Mouse (Mus musculus) lung, embryonic 15.5 days (tissue): ENCODE results near the gene Gba. TPM values are rescaled to one million over a fixed set of nuclear protein-coding genes. Genes with fewer than 3 reads are reported as not detected.
"Not testable (repeated sequence)": the region's sequence is repeated elsewhere in the genome, so short reads cannot be mapped to it uniquely, and the experiment has no call there.

ENCODE experiments used
- ATAC-seq: fragments of 200-750 bp; cut with Nextera tagmentation; 2 replicates; pipeline ENCODE4 v1.8.0; 2017; ENCODE audit warnings: moderate number of reproducible peaks, borderline replicate concordance; ENCODE audit not compliant: low FRiP score, low TSS enrichment; ENCODE audit errors: extremely low read depth
- H3K27ac ChIP-seq: fragments of 300-500 bp; sonication (generic); 2 replicates; pipeline ENCODE4 v1.5.1; 2015; ENCODE audit warnings: moderate library complexity, mild to moderate bottlenecking, inconsistent platforms
- H3K27me3 ChIP-seq: fragments of 300-500 bp; sonication (generic); 2 replicates; pipeline ENCODE4 v1.6.1; 2015; ENCODE audit warnings: inconsistent platforms
- H3K36me3 ChIP-seq: fragments of 300-500 bp; sonication (generic); 2 replicates; pipeline ENCODE4 v1.6.1; 2015; ENCODE audit warnings: inconsistent platforms
- H3K4me1 ChIP-seq: fragments of 300-500 bp; sonication (generic); 2 replicates; pipeline ENCODE4 v1.6.1; 2015; ENCODE audit warnings: inconsistent platforms
- H3K4me2 ChIP-seq: fragments of 300-500 bp; sonication (generic); 2 replicates; pipeline ENCODE4 v1.6.1; 2015; ENCODE audit warnings: inconsistent platforms, mild to moderate bottlenecking, moderate library complexity
- H3K4me3 ChIP-seq: fragments of 300-500 bp; sonication (generic); 2 replicates; pipeline ENCODE4 v1.5.1; 2015; ENCODE audit warnings: mild to moderate bottlenecking, inconsistent platforms
- H3K9ac ChIP-seq: fragments of 300-500 bp; sonication (generic); 2 replicates; pipeline ENCODE4 v1.6.1; 2015; ENCODE audit warnings: inconsistent platforms
- H3K9me3 ChIP-seq: fragments of 300-500 bp; sonication (generic); 2 replicates; pipeline ENCODE4 v1.6.1; 2016; ENCODE audit warnings: inconsistent platforms
- WGBS: fragments of 180-500 bp; shearing (Covaris S2); methylation state at CpG from one replicate; pipeline ENCODE4 v1.1.7; 2015; 5-methylcytosine and 5-hydroxymethylcytosine counted together
- polyA plus RNA-seq: library from polyadenylated mRNA; unstranded; fragments of >200 nt; fragmentation: Nextera tagmentation; extraction: Ambion mirVana; gene quantifications from 2 replicates; pipeline ENCODE4 v1.2.1, GENCODE M21; 2015

Gba gene
- polyA plus RNA-seq, 1 experiment from 2014 or later, result 42.6 TPM

GRCm38 (mm10) chr3:89206079-89206478, 3.4 kb downstream of the Gba start:
- ATAC-seq, result no peak
- no peaks in the 10 kb centered on the region for H3K9me3 ChIP-seq
- peaks cover 48% of the 10 kb centered on the region for H3K36me3 ChIP-seq
- no peak overlapping the region for H3K27ac ChIP-seq
- H3K4me3 ChIP-seq, result no peak overlapping the region
- peaks cover 6% of the 10 kb centered on the region for H3K4me1 ChIP-seq
- no peaks in the 10 kb centered on the region for H3K27me3 ChIP-seq
- no peak overlapping the region for H3K4me2 ChIP-seq
- no peak overlapping the region for H3K9ac ChIP-seq
- WGBS, result 85% methylated on average over 7 of the region's 7 CpGs

GRCm38 (mm10) chr3:89206695-89207094, 4.0 kb downstream of the Gba start:
- peaks cover 48% of the 10 kb centered on the region for H3K36me3 ChIP-seq
- no peak overlapping the region for H3K4me3 ChIP-seq
- no peaks in the 10 kb centered on the region for H3K9me3 ChIP-seq
- H3K4me2 ChIP-seq, result no peak overlapping the region
- H3K27me3 ChIP-seq, result no peaks in the 10 kb centered on the region
- no peak overlapping the region for H3K9ac ChIP-seq
- H3K27ac ChIP-seq, result no peak overlapping the region
- ATAC-seq, result no peak
- peaks cover 6% of the 10 kb centered on the region for H3K4me1 ChIP-seq
- WGBS, result 76% methylated on average over 2 of the region's 2 CpGs

GRCm38 (mm10) chr3:89208075-89208657, 5.4 kb downstream of the Gba start:
- H3K4me1 ChIP-seq, result peaks cover 13% of the 10 kb centered on the region
- H3K9me3 ChIP-seq, result no peaks in the 10 kb centered on the region
- H3K9ac ChIP-seq, result no peak overlapping the region
- no peaks in the 10 kb centered on the region for H3K27me3 ChIP-seq
- no peak overlapping the region for H3K4me3 ChIP-seq
- no peak overlapping the region for H3K27ac ChIP-seq
- WGBS, result 87% methylated on average over 13 of the region's 13 CpGs
- no peak for ATAC-seq
- H3K4me2 ChIP-seq, result no peak overlapping the region
- peaks cover 48% of the 10 kb centered on the region for H3K36me3 ChIP-seq

- Histone ChIP-seq H3K9ac (no peak overlapping the region), H3K27ac (no peak overlapping the region), H3K36me3 (peaks cover 48% of the 10 kb centered on the region), H3K4me1 (peaks cover 11% of the 10 kb centered on the region), H3K9me3 (no peaks in the 10 kb centered on the region), H3K27me3 (no peaks in the 10 kb centered on the region), H3K4me2 (no peak overlapping the region), H3K4me3 (no peak overlapping the region)
- ATAC-seq, result no peak
- WGBS, result 79% methylated on average over 6 of the region's 6 CpGs
These were observed 6.0 kb downstream of the Gba start for GRCm38 (mm10) chr3:89208736-89209135.

- H3K4me2 ChIP-seq, result no peak overlapping the region
- no peak for ATAC-seq
- 93% methylated on average over 7 of the region's 7 CpGs for WGBS
- peaks cover 48% of the 10 kb centered on the region for H3K36me3 ChIP-seq
- H3K4me3 ChIP-seq, result no peak overlapping the region
- H3K27ac ChIP-seq, result no peak overlapping the region
- no peaks in the 10 kb centered on the region for H3K27me3 ChIP-seq
- no peaks in the 10 kb centered on the region for H3K9me3 ChIP-seq
- peaks cover 16% of the 10 kb centered on the region for H3K4me1 ChIP-seq
- H3K9ac ChIP-seq, result no peak overlapping the region
These were observed 7.0 kb downstream of the Gba start for GRCm38 (mm10) chr3:89209731-89210130.

GRCm38 (mm10) chr3:89210162-89210561, 7.4 kb downstream of the Gba start:
- Histone ChIP-seq H3K4me3 (no peak overlapping the region), H3K9me3 (no peaks in the 10 kb centered on the region), H3K9ac (no peak overlapping the region), H3K27me3 (no peaks in the 10 kb centered on the region), H3K4me2 (no peak overlapping the region), H3K27ac (no peak overlapping the region), H3K36me3 (peaks cover 48% of the 10 kb centered on the region), H3K4me1 (peaks cover 20% of the 10 kb centered on the region)
- 65% methylated on average over 13 of the region's 13 CpGs for WGBS
- ATAC-seq, result no peak

GRCm38 (mm10) chr3:89210731-89211130, 8.0 kb downstream of the Gba start:
- no peak overlapping the region for H3K4me3 ChIP-seq
- H3K27ac ChIP-seq, result no peak overlapping the region
- H3K4me1 ChIP-seq, result peaks cover 26% of the 10 kb centered on the region
- 56% methylated on average over 7 of the region's 7 CpGs for WGBS
- ATAC-seq, result no peak
- no peaks in the 10 kb centered on the region for H3K9me3 ChIP-seq
- no peak overlapping the region for H3K9ac ChIP-seq
- H3K36me3 ChIP-seq, result peaks cover 44% of the 10 kb centered on the region
- no peaks in the 10 kb centered on the region for H3K27me3 ChIP-seq
- H3K4me2 ChIP-seq, result no peak overlapping the region

GRCm38 (mm10) chr3:89213803-89214530, 11.2 kb downstream of the Gba start:
- peaks cover 13% of the 10 kb centered on the region for H3K36me3 ChIP-seq
- WGBS, result under 1% methylated on average over 69 of the region's 69 CpGs
- ATAC-seq, result peak; percentile 92
- peaks cover 46% of the 10 kb centered on the region for H3K4me1 ChIP-seq
- H3K27ac ChIP-seq, result peak overlapping the region; percentile 99
- H3K4me3 ChIP-seq, result peak overlapping the region; percentile 72
- no peaks in the 10 kb centered on the region for H3K9me3 ChIP-seq
- H3K4me2 ChIP-seq, result peak overlapping the region; percentile 89
- peak overlapping the region; percentile 71 for H3K9ac ChIP-seq
- no peaks in the 10 kb centered on the region for H3K27me3 ChIP-seq

GRCm38 (mm10) chr3:89214681-89215411, 12.1 kb downstream of the Gba start, which contains the start of gene Thbs3:
Thbs3 (plus strand) TSS chr3:89215180.
- Histone ChIP-seq H3K27me3 (no peaks in the 10 kb centered on the region), H3K4me1 (peaks cover 55% of the 10 kb centered on the region), H3K4me2 (peak within 1 kb of the TSS; percentile 89), H3K27ac (peak within 1 kb of the TSS; percentile 99), H3K9me3 (no peaks in the 10 kb centered on the region), H3K36me3 (0 out of 2 replicates have a peak, but pooled peaks cover 4% of the 10 kb centered on the region), H3K4me3 (peak within 1 kb of the TSS; percentile 72), H3K9ac (peak within 1 kb of the TSS; percentile 71)
- WGBS, result 0% methylated on average over 16 of the region's 19 CpGs
- ATAC-seq, result no peak

GRCm38 (mm10) chr3:89215853-89216252, 13.1 kb downstream of the Gba start:
- Histone ChIP-seq H3K4me3 (peak overlapping the region; percentile 72), H3K27me3 (no peaks in the 10 kb centered on the region), H3K27ac (peak overlapping the region; percentile 99), H3K9ac (no peak overlapping the region), H3K9me3 (no peaks in the 10 kb centered on the region), H3K4me1 (peaks cover 60% of the 10 kb centered on the region), H3K36me3 (no peaks in the 10 kb centered on the region), H3K4me2 (peak overlapping the region; percentile 89)
- WGBS, result under 1% methylated on average over 6 of the region's 6 CpGs
- peak; percentile 13; the same call in 1 of the 2 replicates for ATAC-seq

- H3K4me3 ChIP-seq, H3K9ac ChIP-seq, H3K27me3 ChIP-seq, H3K9me3 ChIP-seq, ATAC-seq, H3K36me3 ChIP-seq, H3K27ac ChIP-seq: not testable (repeated sequence)
- 74% methylated on average over 7 of the region's 7 CpGs for WGBS
- H3K4me2 ChIP-seq, result peak overlapping the region; percentile 89; the same call in 1 of the 2 replicates
- peaks cover 60% of the 10 kb centered on the region for H3K4me1 ChIP-seq
These were observed 13.7 kb downstream of the Gba start for GRCm38 (mm10) chr3:89216407-89216806.

GRCm38 (mm10) chr3:89218271-89218670, 15.5 kb downstream of the Gba start:
- Histone ChIP-seq H3K9ac (no peak overlapping the region), H3K4me1 (peaks cover 49% of the 10 kb centered on the region), H3K9me3 (no peaks in the 10 kb centered on the region), H3K27ac (peak overlapping the region; percentile 89), H3K4me2 (peak overlapping the region; percentile 36), H3K27me3 (no peaks in the 10 kb centered on the region), H3K36me3 (no peaks in the 10 kb centered on the region), H3K4me3 (no peak overlapping the region)
- 0 out of 2 replicates have a peak, but pooled peaks have one; percentile 7 for ATAC-seq
- WGBS, result 57% methylated on average over 1 of the region's 1 CpGs
